Mouse (Mus musculus) ovary, adult 18-20 months (tissue): ENCODE results near the gene Fam83f.

Source experiments
- DNase-seq: peaks from one replicate; pipeline ENCODE4 v3.0.0; 2022; ENCODE audit warnings: low spot score, mixed read lengths

The Fam83f gene

GRCm38 (mm10) chr15:80671295-80672252, at the start of gene Fam83f:
Gene Fam83f (plus strand): TSS chr15:80671847.
- no peak for DNase-seq

- DNase-seq, result no peak
Observed at GRCm38 (mm10) chr15:80623171-80623837, 48.3 kb upstream of the Fam83f start.

- no peak for DNase-seq
Observed at GRCm38 (mm10) chr15:80626472-80626871, 45.2 kb upstream of the Fam83f start.

GRCm38 (mm10) chr15:80630147-80630546, 41.5 kb upstream of the Fam83f start:
- no peak for DNase-seq

GRCm38 (mm10) chr15:80630711-80631110, 40.9 kb upstream of the Fam83f start:
- no peak for DNase-seq

GRCm38 (mm10) chr15:80631311-80631710, 40.3 kb upstream of the Fam83f start:
- no peak for DNase-seq

- DNase-seq, result no peak
Observed at GRCm38 (mm10) chr15:80632280-80632893, 39.3 kb upstream of the Fam83f start.

GRCm38 (mm10) chr15:80634391-80635193, 37.1 kb upstream of the Fam83f start:
- DNase-seq, result no peak

GRCm38 (mm10) chr15:80636757-80637372, 34.8 kb upstream of the Fam83f start:
- no peak for DNase-seq

GRCm38 (mm10) chr15:80639071-80639702, 32.5 kb upstream of the Fam83f start:
- DNase-seq, result no peak

GRCm38 (mm10) chr15:80639874-80640273, 31.8 kb upstream of the Fam83f start:
- no peak for DNase-seq

GRCm38 (mm10) chr15:80641702-80642435, 29.8 kb upstream of the Fam83f start:
- DNase-seq, result no peak

- no peak for DNase-seq
Observed at GRCm38 (mm10) chr15:80645006-80645797, 26.4 kb upstream of the Fam83f start.

GRCm38 (mm10) chr15:80648977-80649606, 22.6 kb upstream of the Fam83f start:
- DNase-seq, result no peak

GRCm38 (mm10) chr15:80650412-80650811, 21.2 kb upstream of the Fam83f start:
- DNase-seq, result no peak

- DNase-seq, result no peak
Observed at GRCm38 (mm10) chr15:80653865-80654264, 17.8 kb upstream of the Fam83f start.

- no peak for DNase-seq
Observed at GRCm38 (mm10) chr15:80658815-80659471, 12.7 kb upstream of the Fam83f start.

GRCm38 (mm10) chr15:80660963-80661362, 10.7 kb upstream of the Fam83f start:
- DNase-seq, result no peak
